Mouse (Mus musculus): Measurements from ENCODE around the gene Mocs3. TPM values are rescaled to one million over a fixed set of nuclear protein-coding genes. Genes with fewer than 3 reads are reported as not detected.

Mocs3 gene
- polyA plus RNA-seq, 1 experiment from 2014 or later = 8.5 TPM

DNA sequence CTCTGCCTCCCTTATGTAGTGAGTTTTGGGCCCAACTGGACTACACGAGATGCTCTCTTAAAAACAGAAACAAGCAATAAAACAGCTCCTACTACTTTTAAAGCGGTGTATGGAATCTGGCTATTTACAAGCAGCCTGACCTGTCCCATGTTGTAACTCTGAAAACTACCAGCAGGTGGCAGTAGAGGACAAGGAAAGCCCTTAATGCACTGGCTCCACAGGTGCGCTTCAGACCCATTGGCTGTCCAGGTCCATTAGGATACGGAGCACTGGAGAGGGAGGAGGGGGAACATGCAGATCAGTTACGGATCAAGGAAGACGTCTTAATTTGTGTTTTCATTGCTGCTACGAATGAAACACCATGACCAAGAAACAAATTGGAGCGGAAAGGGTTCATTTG, 19.8 kb downstream of the Mocs3 start:
- ATAC-seq (ENCODE audit: low FRiP score) (peak; percentile 33; the same call in 1 of the 2 replicates), DNase-seq (ENCODE audit: low spot score) (peak; percentile 91)
- no peak overlapping the region for H3K27ac ChIP-seq (ENCODE audit: low read depth, low read length)
- H3K9me3 ChIP-seq (ENCODE audit: control insufficient read depth, low read length) = no peaks in the 10 kb centered on the region
- H3K4me1 ChIP-seq (replicated peaks; ENCODE audit: control insufficient read depth, insufficient read depth, low read length) = no peaks in the 10 kb centered on the region
- H3K36me3 ChIP-seq (ENCODE audit: control insufficient read depth, insufficient read depth, low read length) = no peaks in the 10 kb centered on the region
- H3K4me2 ChIP-seq (replicated peaks; ENCODE audit: low read depth, low read length) = no peak overlapping the region
- 17% methylated on average over 8 of the region's 8 CpGs for WGBS
- H3K4me3 ChIP-seq (ENCODE audit: low read depth, low read length) = no peak overlapping the region
- H3K9ac ChIP-seq (ENCODE audit: low read depth, low read length) = no peak overlapping the region
- no peaks in the 10 kb centered on the region; the same call in 1 of the 2 replicates for H3K27me3 ChIP-seq (ENCODE audit: control insufficient read depth, insufficient read depth, low read length)

DNA sequence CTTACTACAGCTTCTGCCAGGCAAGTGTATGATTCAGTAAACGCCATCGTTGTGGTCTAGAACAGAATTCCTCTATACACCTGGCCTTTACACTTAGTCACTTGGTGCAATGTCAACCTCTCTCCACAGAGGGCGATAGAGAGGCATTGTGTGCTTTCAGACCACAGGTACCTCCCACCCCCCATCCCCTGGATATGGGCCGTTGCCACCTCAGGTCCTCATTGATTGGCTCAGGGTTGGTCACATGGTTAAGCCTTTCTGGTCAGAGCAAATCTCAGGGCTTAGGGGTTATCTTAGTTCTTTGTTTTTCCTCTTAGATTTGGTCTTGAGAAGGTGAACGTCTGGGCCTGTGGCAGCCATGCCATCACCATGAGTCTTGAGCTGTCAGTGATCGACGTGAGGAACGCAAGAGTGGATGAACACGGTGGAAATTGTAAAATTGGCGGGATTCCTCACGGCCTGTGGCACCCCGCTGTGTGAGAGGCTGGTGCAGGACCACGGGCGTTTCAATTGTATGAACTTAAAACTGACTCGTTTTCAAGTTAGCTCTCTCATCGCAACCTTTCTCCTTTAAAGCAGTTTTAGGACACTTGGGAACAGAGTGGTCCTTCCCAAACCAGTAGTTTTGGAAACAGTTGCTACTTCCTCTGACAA, 22.3 kb downstream of the Mocs3 start:
- H3K4me1 ChIP-seq (replicated peaks; ENCODE audit: control insufficient read depth, insufficient read depth, low read length) = no peaks in the 10 kb centered on the region
- DNase-seq (ENCODE audit: low spot score) = peak; percentile 72
- WGBS = 12% methylated on average over 16 of the region's 16 CpGs
- no peaks in the 10 kb centered on the region; the same call in 1 of the 2 replicates for H3K27me3 ChIP-seq (ENCODE audit: control insufficient read depth, insufficient read depth, low read length)
- no peak overlapping the region for H3K27ac ChIP-seq (ENCODE audit: low read depth, low read length)
- H3K4me2 ChIP-seq (replicated peaks; ENCODE audit: low read depth, low read length) = no peak overlapping the region
- no peak overlapping the region for H3K4me3 ChIP-seq (ENCODE audit: low read depth, low read length)
- ATAC-seq (ENCODE audit: low FRiP score) = no peak
- no peaks in the 10 kb centered on the region for H3K36me3 ChIP-seq (ENCODE audit: control insufficient read depth, insufficient read depth, low read length)
- H3K9me3 ChIP-seq (ENCODE audit: control insufficient read depth, low read length) = no peaks in the 10 kb centered on the region
- no peak overlapping the region for H3K9ac ChIP-seq (ENCODE audit: low read depth, low read length)

DNA sequence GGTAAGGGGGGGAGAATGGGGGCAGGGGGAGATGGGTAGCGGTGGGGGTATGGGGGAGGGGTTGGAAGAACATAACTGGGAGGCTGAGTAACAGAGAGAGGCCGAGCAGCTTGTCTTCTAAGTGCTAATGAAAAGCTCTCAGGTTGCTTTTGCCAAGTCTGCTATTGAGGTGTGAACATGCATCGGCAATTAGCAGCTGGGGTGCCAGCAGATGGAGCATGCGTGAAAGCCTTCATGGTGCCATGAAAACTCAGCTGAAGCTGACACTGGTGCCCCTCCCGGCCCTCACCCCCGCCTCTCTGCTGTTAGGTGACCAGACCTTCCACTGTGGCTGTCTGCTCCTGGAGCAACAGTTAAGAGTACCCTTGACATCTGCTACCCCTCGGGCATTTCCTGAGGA, 23.4 kb downstream of the Mocs3 start:
- Histone ChIP-seq H3K4me3 (ENCODE audit: low read depth, low read length) (no peak overlapping the region), H3K4me2 (replicated peaks; ENCODE audit: low read depth, low read length) (no peak overlapping the region), H3K9me3 (ENCODE audit: control insufficient read depth, low read length) (no peaks in the 10 kb centered on the region), H3K27me3 (ENCODE audit: control insufficient read depth, insufficient read depth, low read length) (no peaks in the 10 kb centered on the region; the same call in 1 of the 2 replicates), H3K36me3 (ENCODE audit: control insufficient read depth, insufficient read depth, low read length) (no peaks in the 10 kb centered on the region), H3K27ac (ENCODE audit: low read depth, low read length) (no peak overlapping the region), H3K4me1 (replicated peaks; ENCODE audit: control insufficient read depth, insufficient read depth, low read length) (no peaks in the 10 kb centered on the region), H3K9ac (ENCODE audit: low read depth, low read length) (no peak overlapping the region)
- WGBS = 68% methylated on average over 7 of the region's 7 CpGs
- no peak for DNase-seq (ENCODE audit: low spot score)
- no peak for ATAC-seq (ENCODE audit: low FRiP score)

DNA sequence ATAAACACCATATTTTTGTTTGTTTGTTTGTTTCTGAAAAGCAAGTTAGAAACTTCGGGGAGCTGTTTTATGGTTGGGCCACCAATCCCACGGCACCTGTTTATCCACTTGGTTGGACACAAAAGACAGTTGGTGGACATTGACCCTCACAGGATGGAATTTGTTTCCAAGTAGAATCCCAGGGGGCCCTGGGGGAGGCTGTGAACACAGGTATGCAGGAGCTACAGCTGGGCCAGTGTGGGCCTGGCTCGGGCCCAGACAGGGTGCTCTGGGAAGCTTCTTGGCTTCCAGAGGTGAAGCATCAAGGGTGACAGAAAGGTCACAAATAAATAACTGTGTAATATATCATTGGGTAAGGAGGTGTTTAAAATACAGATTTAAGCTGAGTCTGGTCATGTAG, 26.1 kb downstream of the Mocs3 start:
- ATAC-seq (ENCODE audit: low FRiP score) (no peak), DNase-seq (ENCODE audit: low spot score) (no peak)
- Histone ChIP-seq H3K9ac (ENCODE audit: low read depth, low read length) (no peak overlapping the region), H3K27me3 (ENCODE audit: control insufficient read depth, insufficient read depth, low read length) (no peaks in the 10 kb centered on the region; the same call in 1 of the 2 replicates), H3K4me3 (ENCODE audit: low read depth, low read length) (no peak overlapping the region), H3K36me3 (ENCODE audit: control insufficient read depth, insufficient read depth, low read length) (no peaks in the 10 kb centered on the region), H3K4me2 (replicated peaks; ENCODE audit: low read depth, low read length) (no peak overlapping the region), H3K4me1 (replicated peaks; ENCODE audit: control insufficient read depth, insufficient read depth, low read length) (no peaks in the 10 kb centered on the region), H3K9me3 (ENCODE audit: control insufficient read depth, low read length) (no peaks in the 10 kb centered on the region), H3K27ac (ENCODE audit: low read depth, low read length) (no peak overlapping the region)
- 87% methylated on average over 3 of the region's 3 CpGs for WGBS

DNA sequence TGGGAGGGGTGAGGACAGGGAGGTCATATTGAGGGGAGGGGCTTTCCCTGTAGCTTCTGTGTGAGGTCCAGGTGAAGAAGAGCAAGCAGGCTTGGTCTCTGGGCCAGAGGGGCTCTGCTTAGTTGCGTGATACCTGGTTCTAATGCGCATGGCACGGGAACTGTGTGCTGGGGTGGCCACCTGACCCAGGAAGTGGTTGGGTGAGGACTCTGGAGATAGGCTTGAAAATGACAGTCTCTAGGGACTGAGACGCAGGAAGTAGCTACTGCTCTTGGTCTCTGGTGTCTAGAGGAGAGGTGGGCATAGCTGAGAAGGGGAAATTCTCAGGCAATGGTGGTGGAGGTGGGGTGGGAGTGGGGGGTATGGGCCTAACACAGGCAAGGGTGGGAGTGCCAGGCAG, 26.8 kb downstream of the Mocs3 start:
- Histone ChIP-seq H3K9me3 (ENCODE audit: control insufficient read depth, low read length) (no peaks in the 10 kb centered on the region), H3K4me3 (ENCODE audit: low read depth, low read length) (no peak overlapping the region), H3K36me3 (ENCODE audit: control insufficient read depth, insufficient read depth, low read length) (no peaks in the 10 kb centered on the region), H3K4me1 (replicated peaks; ENCODE audit: control insufficient read depth, insufficient read depth, low read length) (no peaks in the 10 kb centered on the region), H3K27me3 (ENCODE audit: control insufficient read depth, insufficient read depth, low read length) (no peaks in the 10 kb centered on the region; the same call in 1 of the 2 replicates), H3K9ac (ENCODE audit: low read depth, low read length) (no peak overlapping the region), H3K4me2 (replicated peaks; ENCODE audit: low read depth, low read length) (no peak overlapping the region), H3K27ac (ENCODE audit: low read depth, low read length) (no peak overlapping the region)
- ATAC-seq (ENCODE audit: low FRiP score) (no peak), DNase-seq (ENCODE audit: low spot score) (no peak)
- WGBS = 84% methylated on average over 4 of the region's 4 CpGs

DNA sequence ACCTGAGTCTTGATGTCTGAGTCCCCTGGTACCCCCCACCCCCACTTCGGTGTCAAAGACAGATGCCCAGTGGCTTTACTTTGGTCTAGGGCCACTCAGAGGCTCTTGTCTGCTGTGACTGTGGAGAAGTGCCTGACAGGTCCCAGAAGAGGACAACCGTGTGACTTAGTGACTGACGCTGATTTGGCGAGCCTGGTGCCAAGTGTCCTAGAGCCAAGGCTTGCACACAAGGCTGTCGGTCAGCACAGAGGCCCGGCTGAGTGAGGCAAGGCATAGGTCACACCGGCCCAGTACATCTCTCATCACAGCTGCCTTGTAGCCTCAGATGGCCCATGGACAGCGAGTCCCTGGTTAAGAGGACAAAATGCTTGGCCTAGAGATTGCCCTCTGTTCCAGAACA, 28.6 kb downstream of the Mocs3 start:
- no peak overlapping the region for H3K27ac ChIP-seq (ENCODE audit: low read depth, low read length)
- H3K4me2 ChIP-seq (replicated peaks; ENCODE audit: low read depth, low read length) = no peak overlapping the region
- no peaks in the 10 kb centered on the region for H3K27me3 ChIP-seq (ENCODE audit: control insufficient read depth, insufficient read depth, low read length)
- WGBS = 94% methylated on average over 8 of the region's 8 CpGs
- H3K9me3 ChIP-seq (ENCODE audit: control insufficient read depth, low read length) = no peaks in the 10 kb centered on the region
- H3K9ac ChIP-seq (ENCODE audit: low read depth, low read length) = no peak overlapping the region
- no peak for ATAC-seq (ENCODE audit: low FRiP score)
- H3K4me1 ChIP-seq (replicated peaks; ENCODE audit: control insufficient read depth, insufficient read depth, low read length) = no peaks in the 10 kb centered on the region
- H3K4me3 ChIP-seq (ENCODE audit: low read depth, low read length) = no peak overlapping the region
- DNase-seq (ENCODE audit: low spot score) = no peak
- no peaks in the 10 kb centered on the region for H3K36me3 ChIP-seq (ENCODE audit: control insufficient read depth, insufficient read depth, low read length)

DNA sequence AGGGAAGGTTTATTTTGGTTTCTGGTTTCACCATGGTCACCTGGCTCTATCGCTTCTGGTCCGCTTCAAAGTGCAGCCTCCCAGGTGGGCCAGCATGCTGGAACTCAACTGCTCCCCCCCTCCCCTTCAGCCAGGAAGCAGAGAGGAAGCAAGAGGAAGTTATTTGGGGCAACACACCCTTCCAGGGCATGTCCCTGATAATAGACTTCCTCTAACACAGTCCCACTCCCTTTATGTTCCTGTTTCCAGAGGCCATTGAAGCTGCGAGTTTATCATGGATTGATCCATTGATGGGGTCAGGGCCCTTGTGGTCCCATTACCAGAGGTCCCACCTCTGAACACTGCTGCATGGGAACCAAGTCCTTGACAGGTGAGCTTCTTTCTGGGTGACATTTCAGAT, 29.7 kb downstream of the Mocs3 start:
- H3K36me3 ChIP-seq (ENCODE audit: control insufficient read depth, insufficient read depth, low read length) = no peaks in the 10 kb centered on the region
- no peaks in the 10 kb centered on the region for H3K9me3 ChIP-seq (ENCODE audit: control insufficient read depth, low read length)
- no peak overlapping the region for H3K27ac ChIP-seq (ENCODE audit: low read depth, low read length)
- no peak overlapping the region for H3K4me2 ChIP-seq (replicated peaks; ENCODE audit: low read depth, low read length)
- H3K27me3 ChIP-seq (ENCODE audit: control insufficient read depth, insufficient read depth, low read length) = no peaks in the 10 kb centered on the region
- DNase-seq (ENCODE audit: low spot score) (no peak), ATAC-seq (ENCODE audit: low FRiP score) (no peak)
- no peak overlapping the region for H3K9ac ChIP-seq (ENCODE audit: low read depth, low read length)
- no peaks in the 10 kb centered on the region for H3K4me1 ChIP-seq (replicated peaks; ENCODE audit: control insufficient read depth, insufficient read depth, low read length)
- H3K4me3 ChIP-seq (ENCODE audit: low read depth, low read length) = no peak overlapping the region
- WGBS = 88% methylated on average over 3 of the region's 3 CpGs

DNA sequence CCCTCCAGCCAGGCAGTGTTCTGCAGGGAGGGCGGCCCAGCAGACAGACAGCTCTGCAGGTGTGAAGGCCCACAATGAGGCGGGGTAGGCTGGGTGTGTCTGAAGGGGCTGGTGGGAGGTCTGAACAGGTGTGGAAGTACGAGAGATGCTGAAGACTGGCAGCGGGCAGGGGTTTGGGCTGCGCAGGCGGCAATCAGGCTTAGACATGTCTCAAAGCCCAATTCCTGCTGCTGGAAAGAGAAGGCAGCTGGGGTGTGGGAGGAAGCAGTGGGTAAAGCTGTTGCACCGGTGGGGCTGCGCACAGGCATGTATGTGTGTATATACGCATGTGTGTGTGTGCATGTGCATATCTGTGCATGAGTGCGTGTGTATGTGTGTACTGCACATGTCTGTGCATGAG, 30.5 kb downstream of the Mocs3 start:
- Histone ChIP-seq H3K9me3 (ENCODE audit: control insufficient read depth, low read length) (no peaks in the 10 kb centered on the region), H3K27me3 (ENCODE audit: control insufficient read depth, insufficient read depth, low read length) (no peaks in the 10 kb centered on the region), H3K4me1 (replicated peaks; ENCODE audit: control insufficient read depth, insufficient read depth, low read length) (no peaks in the 10 kb centered on the region), H3K9ac (ENCODE audit: low read depth, low read length) (no peak overlapping the region), H3K4me2 (replicated peaks; ENCODE audit: low read depth, low read length) (no peak overlapping the region), H3K4me3 (ENCODE audit: low read depth, low read length) (no peak overlapping the region), H3K27ac (ENCODE audit: low read depth, low read length) (no peak overlapping the region), H3K36me3 (ENCODE audit: control insufficient read depth, insufficient read depth, low read length) (no peaks in the 10 kb centered on the region)
- DNase-seq (ENCODE audit: low spot score) = no peak
- no peak for ATAC-seq (ENCODE audit: low FRiP score)
- 93% methylated on average over 10 of the region's 10 CpGs for WGBS

DNA sequence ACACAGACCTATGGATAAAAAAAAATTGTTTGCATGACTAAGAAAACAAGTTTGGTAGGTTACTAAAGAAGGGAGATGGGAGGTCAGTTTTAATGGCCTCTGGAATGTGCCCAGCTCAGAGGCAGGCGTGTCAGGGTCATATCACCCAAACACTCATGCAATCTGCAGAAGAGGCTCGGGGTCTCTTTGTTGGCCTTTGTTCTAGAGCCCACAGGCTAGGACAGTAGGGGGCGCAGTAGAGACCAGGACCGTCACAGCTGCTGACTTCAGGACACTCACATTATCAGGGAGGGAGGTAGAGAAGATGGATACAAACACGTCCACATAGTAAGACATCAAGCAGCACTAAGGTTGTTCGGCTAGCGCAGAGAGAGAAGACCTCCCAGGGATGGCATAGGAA, 37.6 kb downstream of the Mocs3 start:
- Histone ChIP-seq H3K36me3 (ENCODE audit: control insufficient read depth, insufficient read depth, low read length) (no peaks in the 10 kb centered on the region), H3K9ac (ENCODE audit: low read depth, low read length) (no peak overlapping the region; the same call in 1 of the 2 replicates), H3K9me3 (ENCODE audit: control insufficient read depth, low read length) (no peaks in the 10 kb centered on the region), H3K4me2 (replicated peaks; ENCODE audit: low read depth, low read length) (no peak overlapping the region), H3K4me3 (ENCODE audit: low read depth, low read length) (no peak overlapping the region), H3K27me3 (ENCODE audit: control insufficient read depth, insufficient read depth, low read length) (peaks cover 2% of the 10 kb centered on the region; the same call in 1 of the 2 replicates), H3K4me1 (replicated peaks; ENCODE audit: control insufficient read depth, insufficient read depth, low read length) (no peaks in the 10 kb centered on the region), H3K27ac (ENCODE audit: low read depth, low read length) (no peak overlapping the region)
- DNase-seq (ENCODE audit: low spot score) (peak; percentile 77), ATAC-seq (ENCODE audit: low FRiP score) (no peak)
- WGBS = 41% methylated on average over 7 of the region's 7 CpGs
